ENCODE assay signal across 25 mouse cellular contexts in the genomic region with DNA sequence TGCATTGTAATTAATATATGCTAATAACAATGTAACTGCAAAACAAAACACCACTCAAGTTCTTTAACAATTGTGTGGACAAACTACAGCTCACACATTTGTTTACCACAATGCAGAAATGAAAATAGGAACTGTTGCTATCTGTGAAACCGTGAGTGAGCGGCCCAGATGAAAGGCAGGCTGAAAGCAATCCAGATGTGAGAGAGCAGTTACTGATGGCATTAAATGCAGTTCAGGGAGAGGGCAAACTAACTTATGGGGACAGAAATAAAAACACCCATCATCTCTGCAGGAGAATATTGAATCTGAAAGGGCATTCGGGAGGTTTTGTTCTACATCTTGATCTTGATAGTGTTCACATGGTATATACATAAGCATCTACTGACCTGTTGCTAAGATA.
DNase-seq lines count a peak whose midpoint lies in the region; ATAC-seq and TF ChIP-seq lines count a peak whose summit lies in the region.
"Had no signal": no experiment of that assay in that cellular context is flagged by ENCODE, and none has a peak within 500 bp of the region (broad histone marks: within the 10 kb centered on the region; RNA-seq: fewer than 3 reads in every experiment).

No protein-coding gene starts in this region.

- H3K4me1 ChIP-seq in embryonic facial prominence, embryonic 11.5 days (ENCODE audit: control insufficient read depth, insufficient read depth, low read length): no peaks in the 10 kb centered on the region
- peaks cover 3% of the 10 kb centered on the region; the same call in 1 of the 2 replicates for H3K4me1 ChIP-seq in limb, embryonic 11.5 days (ENCODE audit: control insufficient read depth, insufficient read depth, low read length)
- H3K4me1 ChIP-seq in liver, postnatal 0 days (ENCODE audit: insufficient read depth): no peaks in the 10 kb centered on the region
- H3K4me1 ChIP-seq: forebrain, embryonic 13.5 days; heart, embryonic 10.5 days; heart, embryonic 15.5 days; liver, embryonic 15.5 days; lung, embryonic 15.5 days; midbrain, embryonic 12.5 days had no signal

- no peak overlapping the region for H3K4me3 ChIP-seq in embryonic facial prominence, embryonic 11.5 days (ENCODE audit: low read depth, low read length)
- no peak overlapping the region for H3K4me3 ChIP-seq in limb, embryonic 11.5 days (ENCODE audit: low read depth, low read length)
- no peak overlapping the region for H3K4me3 ChIP-seq in liver, postnatal 0 days (ENCODE audit: low read depth, low read length)
- H3K4me3 ChIP-seq: forebrain, embryonic 13.5 days; heart, embryonic 10.5 days; heart, embryonic 15.5 days; layer of hippocampus, adult 2 months; liver, embryonic 15.5 days; lung, embryonic 15.5 days; midbrain, embryonic 12.5 days had no signal

- no peak overlapping the region for H3K4me2 ChIP-seq in embryonic facial prominence, embryonic 11.5 days (ENCODE audit: low read depth, low read length)
- no peak overlapping the region for H3K4me2 ChIP-seq in limb, embryonic 11.5 days (ENCODE audit: low read depth, severe bottlenecking)
- H3K4me2 ChIP-seq in liver, postnatal 0 days (ENCODE audit: low read depth, low read length): no peak overlapping the region
- H3K4me2 ChIP-seq: forebrain, embryonic 13.5 days; heart, embryonic 15.5 days; hindbrain, embryonic 14.5 days; liver, embryonic 15.5 days; lung, embryonic 15.5 days; midbrain, embryonic 12.5 days had no signal

- no peak for TF ChIP-seq CTCF in liver, postnatal 0 days (IDR thresholded peaks at IDR 0.05; ENCODE audit: low read depth)

- no peak overlapping the region for H3K27ac ChIP-seq in embryonic facial prominence, embryonic 11.5 days (replicated peaks; ENCODE audit: low read depth, low read length)
- no peak overlapping the region for H3K27ac ChIP-seq in limb, embryonic 11.5 days (replicated peaks; ENCODE audit: low read depth, low read length)
- no peak overlapping the region for H3K27ac ChIP-seq in liver, postnatal 0 days (ENCODE audit: low read depth)
- H3K27ac ChIP-seq: forebrain, embryonic 13.5 days; heart, embryonic 10.5 days; heart, embryonic 15.5 days; hindbrain, embryonic 14.5 days; layer of hippocampus, adult 2 months; liver, embryonic 15.5 days; lung, embryonic 15.5 days; midbrain, embryonic 12.5 days had no signal

- WGBS in embryonic facial prominence, embryonic 11.5 days: 36% methylated on average over 3 of the region's 3 CpGs
- WGBS in limb, embryonic 11.5 days: 22% methylated on average over 3 of the region's 3 CpGs
- 71% methylated on average over 3 of the region's 3 CpGs for WGBS in liver, postnatal 0 days (ENCODE audit: insufficient replicate concordance)

- H3K9ac ChIP-seq in embryonic facial prominence, embryonic 11.5 days (replicated peaks; ENCODE audit: low read length): no peak overlapping the region
- no peak overlapping the region for H3K9ac ChIP-seq in limb, embryonic 11.5 days (ENCODE audit: low read length)
- H3K9ac ChIP-seq in liver, postnatal 0 days (replicated peaks): no peak overlapping the region
- H3K9ac ChIP-seq: forebrain, embryonic 13.5 days; heart, embryonic 15.5 days; hindbrain, embryonic 14.5 days; liver, embryonic 15.5 days; lung, embryonic 15.5 days; midbrain, embryonic 12.5 days had no signal

- DNase-seq in embryo, embryonic 10 days (ENCODE audit: low spot score): peak; percentile 35
- DNase-seq in embryo, embryonic 9.5 days (ENCODE audit: extremely low spot score): no peak
- DNase-seq in embryonic facial prominence, embryonic 11.5 days (ENCODE audit: low spot score): peak; percentile 63
- peak; percentile 36 for DNase-seq in limb, embryonic 11.5 days (ENCODE audit: low spot score)
- DNase-seq in liver, postnatal 0 days: no peak
- no peak for DNase-seq in heart, postnatal 14 days
- DNase-seq: adrenal gland, postnatal 36 days; cerebellum, adult 2 months; cerebellum, postnatal 14 days; gastrocnemius, postnatal 14 days; heart, postnatal 4 days; kidney, adult 18-20 months; kidney, postnatal 36 days; retina, postnatal 1 day; right cerebral cortex, postnatal 14 days had no signal

- H3K9me3 ChIP-seq in embryonic facial prominence, embryonic 11.5 days (replicated peaks; ENCODE audit: control insufficient read depth, low read length): no peaks in the 10 kb centered on the region
- no peaks in the 10 kb centered on the region for H3K9me3 ChIP-seq in limb, embryonic 11.5 days (ENCODE audit: control insufficient read depth, low read length)
- no peaks in the 10 kb centered on the region for H3K9me3 ChIP-seq in liver, postnatal 0 days (ENCODE audit: low read length)
- H3K9me3 ChIP-seq: forebrain, embryonic 13.5 days; heart, embryonic 10.5 days; heart, embryonic 15.5 days; liver, embryonic 15.5 days; lung, embryonic 15.5 days; midbrain, embryonic 12.5 days had no signal

- intact Hi-C loops in heart, postnatal 14 days (cut with DNase I): no loop called here

- H3K27me3 ChIP-seq in embryonic facial prominence, embryonic 11.5 days (ENCODE audit: control insufficient read depth, insufficient read depth, low read length): no peaks in the 10 kb centered on the region
- H3K27me3 ChIP-seq in limb, embryonic 11.5 days (ENCODE audit: control insufficient read depth, insufficient read depth, low read length): no peaks in the 10 kb centered on the region
- H3K27me3 ChIP-seq in liver, postnatal 0 days (ENCODE audit: insufficient read depth, low read length): no peaks in the 10 kb centered on the region
- H3K27me3 ChIP-seq: forebrain, embryonic 13.5 days; heart, embryonic 15.5 days; liver, embryonic 15.5 days; lung, embryonic 15.5 days; midbrain, embryonic 12.5 days had no signal

- TF ChIP-seq EP300 in liver, postnatal 0 days (IDR thresholded peaks at IDR 0.05; ENCODE audit: low read depth): no peak

- H3K36me3 ChIP-seq in embryonic facial prominence, embryonic 11.5 days (replicated peaks; ENCODE audit: control insufficient read depth, insufficient read depth, low read depth, low read length): no peaks in the 10 kb centered on the region
- no peaks in the 10 kb centered on the region for H3K36me3 ChIP-seq in limb, embryonic 11.5 days (ENCODE audit: control insufficient read depth, insufficient read depth, low read length)
- H3K36me3 ChIP-seq in liver, postnatal 0 days (replicated peaks; ENCODE audit: insufficient read depth, low read length): no peaks in the 10 kb centered on the region
- H3K36me3 ChIP-seq: heart, embryonic 10.5 days; heart, embryonic 15.5 days; liver, embryonic 15.5 days; lung, embryonic 15.5 days; midbrain, embryonic 12.5 days had no signal

- no peak for ATAC-seq in embryonic facial prominence, embryonic 11.5 days (replicated peaks; ENCODE audit: insufficient number of reproducible peaks, low FRiP score, low TSS enrichment, low read depth)
- no peak for ATAC-seq in limb, embryonic 11.5 days (ENCODE audit: insufficient number of reproducible peaks, low FRiP score, low TSS enrichment, low read depth)
- ATAC-seq in CD4-positive, CD25-positive, alpha-beta regulatory T cell, adult 4 months: no peak
- no peak for ATAC-seq in liver, postnatal 0 days
- ATAC-seq: forebrain, embryonic 13.5 days; inflammation-experienced regulatory T-cells, adult 6 months had no signal

Comparison
In these comparisons a context has a peak if more than half of its experiments do, and no peak if none do; other contexts are left out.
1. DNase-seq: peak in embryo, embryonic 10 days (single experiment), embryonic facial prominence, embryonic 11.5 days (single experiment) and limb, embryonic 11.5 days (single experiment); none in embryo, embryonic 9.5 days (single experiment), liver, postnatal 0 days (single experiment) and heart, postnatal 14 days (0 of 2).